Mouse (Mus musculus): ENCODE measurements at regions not wholly inside any gene's neighbourhood (a gene's known extent, or its start where the extent isn't known, plus 50 kb on each side); places are given as distances from the start of the nearest gene placed in this dataset.
"Not testable (repeated sequence)": the region's sequence is repeated elsewhere in the genome, so short reads cannot be mapped to it uniquely, and the experiment has no call there.

- DNase-seq (ENCODE audit: low spot score in 2 of 2): no peak
Observed at GRCm38 (mm10) chr1:184166951-184167350, 132.8 kb upstream of the 1700056E22Rik start.

DNA sequence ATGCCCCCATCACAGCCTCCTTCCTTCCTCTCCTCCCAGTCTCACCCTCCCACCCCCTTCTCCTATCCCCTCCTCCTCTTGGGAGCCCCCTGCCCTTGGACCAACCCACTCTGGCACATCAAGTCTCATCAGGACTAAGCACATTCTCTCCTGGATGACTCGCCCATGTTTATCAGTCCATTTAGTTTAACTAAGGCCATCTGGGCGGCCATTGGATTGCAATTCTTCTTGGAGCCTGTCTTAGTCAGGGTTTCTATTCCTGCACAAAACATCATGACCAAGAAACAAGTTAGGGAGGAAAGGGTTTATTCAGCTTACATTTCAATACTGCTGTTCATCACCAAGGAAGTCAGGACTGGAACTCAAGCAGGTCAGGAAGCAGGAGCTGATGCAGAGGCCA lies 128.4 kb upstream of the 1700056E22Rik start:
- not testable (repeated sequence) for DNase-seq (ENCODE audit: low spot score in 2 of 2)

- DNase-seq (ENCODE audit: low spot score in 2 of 2): no peak
Observed at GRCm38 (mm10) chr1:184147713-184148112, 113.6 kb upstream of the 1700056E22Rik start.

GRCm38 (mm10) chr1:184142974-184143373 lies 108.9 kb upstream of the 1700056E22Rik start:
- no peak for DNase-seq (ENCODE audit: low spot score in 2 of 2)

DNA sequence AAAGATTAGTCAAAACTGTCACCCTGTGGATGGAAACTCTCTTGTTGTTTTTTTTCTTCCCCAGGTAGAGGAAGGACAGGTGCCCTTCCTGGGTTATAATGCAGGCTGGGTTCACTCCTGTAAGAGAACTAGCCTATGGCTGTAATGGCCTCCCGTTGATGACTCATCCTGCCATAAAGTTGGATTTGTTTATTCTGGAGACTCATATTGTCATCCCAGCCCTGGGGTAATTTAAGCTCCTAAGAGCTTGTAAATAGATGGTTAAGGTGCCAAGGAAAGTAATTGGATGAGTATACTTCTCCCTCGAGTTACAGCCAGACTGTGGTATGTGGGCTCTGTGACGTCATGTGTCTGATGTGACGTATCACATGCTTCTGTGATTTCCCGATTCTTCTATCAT lies 106.4 kb upstream of the 1700056E22Rik start:
- no peak for DNase-seq (ENCODE audit: low spot score in 2 of 2)

- DNase-seq (ENCODE audit: low spot score in 2 of 2): no peak
Observed at GRCm38 (mm10) chr1:184140082-184140481, 106.0 kb upstream of the 1700056E22Rik start.

GRCm38 (mm10) chr1:184138661-184139060 lies 104.6 kb upstream of the 1700056E22Rik start:
- DNase-seq (ENCODE audit: low spot score in 2 of 2): no peak

- DNase-seq (ENCODE audit: low spot score in 2 of 2): no peak
Observed at GRCm38 (mm10) chr1:184130897-184131296, 96.8 kb upstream of the 1700056E22Rik start.

GRCm38 (mm10) chr1:184127321-184127720 lies 93.2 kb upstream of the 1700056E22Rik start:
- DNase-seq (ENCODE audit: low spot score in 2 of 2): no peak

GRCm38 (mm10) chr1:184126909-184127308 lies 92.8 kb upstream of the 1700056E22Rik start:
- no peak for DNase-seq (ENCODE audit: low spot score in 2 of 2)

Data from adrenal gland, postnatal 4 days (tissue).